Mouse (Mus musculus) B cell, adult 62 days (primary cell): ENCODE measurements around the gene 4933434E20Rik. TPM values are rescaled to one million over a fixed set of nuclear protein-coding genes. Genes with fewer than 3 reads are reported as not detected.

Experiments
- total RNA-seq: library from RNA; stranded (reverse); gene quantifications from 4 replicates; pipeline ENCODE4 v1.2.4, GENCODE M21; 2023

4933434E20Rik gene
- total RNA-seq = 107 to 116 TPM (median 114 TPM) in 4 replicates

GRCm38 (mm10) chr3:90051441-90052350 lies at the start of gene 4933434E20Rik:
Gene 4933434E20Rik (plus strand): TSS chr3:90051636.

GRCm38 (mm10) chr3:90052351-90053241 lies 1.2 kb downstream of the 4933434E20Rik start, which contains the start of gene Ubap2l:
Gene Ubap2l (minus strand): TSS chr3:90052628.

GRCm38 (mm10) chr3:90072294-90072693 lies 20.9 kb downstream of the 4933434E20Rik start, which contains the start of gene Tpm3:
Gene Tpm3 (plus strand): TSS chr3:90072649.

GRCm38 (mm10) chr3:90103938-90104337 lies 52.5 kb downstream of the 4933434E20Rik start, which contains the start of gene Nup210l:
Gene Nup210l (plus strand): TSS chr3:90104132.

Other genes starting within 250 kb of the 4933434E20Rik start
- gene She, start 220.3 kb upstream of the 4933434E20Rik start, total RNA-seq = 0.12 TPM in 1 of 4 replicates, not detected in the others
- 18.7 to 20.3 TPM (median 19.4 TPM) in 4 replicates for gene Il6ra, start 138.4 kb upstream of the 4933434E20Rik start, total RNA-seq
- gene Atp8b2, start 88.1 kb upstream of the 4933434E20Rik start, total RNA-seq = 60.1 to 77.6 TPM (median 63.2 TPM) in 4 replicates
- 62.2 to 73.9 TPM (median 67.9 TPM) in 4 replicates for gene Hax1, start 52.9 kb upstream of the 4933434E20Rik start, total RNA-seq
- gene Ubap2l, start 992 bp downstream of the 4933434E20Rik start, total RNA-seq = 331 to 385 TPM (median 358 TPM) in 4 replicates
- 545 to 588 TPM (median 552 TPM) in 4 replicates for gene Tpm3, start 21.0 kb downstream of the 4933434E20Rik start, total RNA-seq
- gene Nup210l, start 52.5 kb downstream of the 4933434E20Rik start, total RNA-seq = 1.7 to 2.5 TPM (median 1.9 TPM) in 4 replicates
- gene Rps27, start 162.0 kb downstream of the 4933434E20Rik start, total RNA-seq = 9,520 to 10,422 TPM (median 10,240 TPM) in 4 replicates
- gene Rab13, start 162.1 kb downstream of the 4933434E20Rik start, total RNA-seq = 0.72 to 0.92 TPM in 2 of 4 replicates, not detected in the others
- gene Jtb, start 180.0 kb downstream of the 4933434E20Rik start, total RNA-seq = 83.4 to 92.8 TPM (median 90.6 TPM) in 4 replicates
- gene Creb3l4, start 191.9 kb downstream of the 4933434E20Rik start, total RNA-seq = not detected in 4 replicates
- gene Slc39a1, start 196.5 kb downstream of the 4933434E20Rik start, total RNA-seq = 25.9 to 33.1 TPM (median 28.9 TPM) in 4 replicates
- 187 to 216 TPM (median 200 TPM) in 4 replicates for gene Crtc2, start 202.5 kb downstream of the 4933434E20Rik start, total RNA-seq
- gene Dennd4b, start 213.5 kb downstream of the 4933434E20Rik start, total RNA-seq = 174 to 184 TPM (median 178 TPM) in 4 replicates
- gene Gatad2b, start 241.5 kb downstream of the 4933434E20Rik start, total RNA-seq = 124 to 137 TPM (median 130 TPM) in 4 replicates